In genomic region chr10:46560571-46560970, GRCm38 (mm10) we compare ENCODE assay signal across 25 mouse cellular contexts.
A peak's percentile ranks its signal among the peaks of the same experiment; 100 is the strongest.
DNase-seq lines count a peak whose midpoint lies in the region; ATAC-seq and TF ChIP-seq lines count a peak whose summit lies in the region.
"Had no signal": no experiment of that assay in that cellular context is flagged by ENCODE, and none has a peak within 500 bp of the region (broad histone marks: within the 10 kb centered on the region; RNA-seq: fewer than 3 reads in every experiment).

No protein-coding gene starts in this region.

- H3K4me3 ChIP-seq in forebrain, embryonic 14.5 days (ENCODE audit: low read depth, low read length): no peak overlapping the region
- no peak overlapping the region for H3K4me3 ChIP-seq in forebrain, embryonic 12.5 days (replicated peaks)
- no peak overlapping the region for H3K4me3 ChIP-seq in liver, adult 2 months (ENCODE audit: insufficient read depth, low read depth, low read length)
- H3K4me3 ChIP-seq in liver, embryonic 12.5 days: no peak overlapping the region
- H3K4me3 ChIP-seq: left cerebral cortex, adult 2 months; liver, embryonic 13.5 days; midbrain, embryonic 12.5 days; neural tube, embryonic 12.5 days; stomach, embryonic 15.5 days had no signal

- ATAC-seq in forebrain, embryonic 14.5 days: no peak
- ATAC-seq in forebrain, embryonic 12.5 days (ENCODE audit: low FRiP score): no peak
- ATAC-seq in liver, embryonic 12.5 days: no peak
- ATAC-seq: activated CD4-positive, CD25-positive, alpha-beta regulatory T cell, adult 4 months had no signal

- no peaks in the 10 kb centered on the region for H3K36me3 ChIP-seq in forebrain, embryonic 14.5 days (ENCODE audit: control insufficient read depth, insufficient read depth, low read length)
- no peaks in the 10 kb centered on the region for H3K36me3 ChIP-seq in forebrain, embryonic 12.5 days (replicated peaks)
- H3K36me3 ChIP-seq in liver, adult 2 months (ENCODE audit: control insufficient read depth, insufficient read depth, low read length): no peaks in the 10 kb centered on the region
- no peaks in the 10 kb centered on the region for H3K36me3 ChIP-seq in liver, embryonic 12.5 days
- H3K36me3 ChIP-seq: liver, embryonic 13.5 days; midbrain, embryonic 12.5 days; neural tube, embryonic 12.5 days; stomach, embryonic 15.5 days had no signal

- H3K4me1 ChIP-seq in forebrain, embryonic 14.5 days (ENCODE audit: control insufficient read depth, insufficient read depth, low read length): no peaks in the 10 kb centered on the region
- H3K4me1 ChIP-seq in forebrain, embryonic 12.5 days: no peaks in the 10 kb centered on the region
- H3K4me1 ChIP-seq in liver, adult 2 months (ENCODE audit: control insufficient read depth, insufficient read depth, low read length): no peaks in the 10 kb centered on the region
- no peaks in the 10 kb centered on the region for H3K4me1 ChIP-seq in liver, embryonic 12.5 days
- H3K4me1 ChIP-seq: liver, embryonic 13.5 days; midbrain, embryonic 12.5 days; neural tube, embryonic 12.5 days; stomach, embryonic 15.5 days had no signal

- no peak overlapping the region for H3K27ac ChIP-seq in forebrain, embryonic 14.5 days (ENCODE audit: low read depth, low read length)
- no peak overlapping the region for H3K27ac ChIP-seq in forebrain, embryonic 12.5 days
- no peak overlapping the region for H3K27ac ChIP-seq in liver, adult 2 months (replicated peaks; ENCODE audit: insufficient read depth, low read depth, low read length)
- H3K27ac ChIP-seq in liver, embryonic 12.5 days: no peak overlapping the region
- H3K27ac ChIP-seq: left cerebral cortex, adult 2 months; liver, embryonic 13.5 days; midbrain, embryonic 12.5 days; neural tube, embryonic 12.5 days; stomach, embryonic 15.5 days had no signal

- 37% methylated on average over 1 of the region's 1 CpGs for WGBS in forebrain, embryonic 14.5 days
- 31% methylated on average over 1 of the region's 1 CpGs for WGBS in forebrain, embryonic 12.5 days
- WGBS in liver, adult 2 months: 82% methylated on average over 1 of the region's 1 CpGs
- WGBS in liver, embryonic 12.5 days (ENCODE audit: insufficient replicate concordance): 54% methylated on average over 1 of the region's 1 CpGs

- no peaks in the 10 kb centered on the region for H3K9me3 ChIP-seq in forebrain, embryonic 14.5 days (replicated peaks; ENCODE audit: control insufficient read depth, low read length)
- no peaks in the 10 kb centered on the region for H3K9me3 ChIP-seq in forebrain, embryonic 12.5 days
- H3K9me3 ChIP-seq in liver, embryonic 12.5 days (replicated peaks): no peaks in the 10 kb centered on the region
- H3K9me3 ChIP-seq: liver, embryonic 13.5 days; midbrain, embryonic 12.5 days; neural tube, embryonic 12.5 days; stomach, embryonic 15.5 days had no signal

- DNase-seq in forebrain, embryonic 14.5 days (ENCODE audit: low spot score): peak; percentile 1
- DNase-seq in liver, adult 2 months (ENCODE audit: extremely low read depth, low read depth, low spot score): peak; percentile 12
- DNase-seq in retina, postnatal 1 day: peak; percentile 8
- no peak for DNase-seq in retina, embryonic 14.5 days (ENCODE audit: low spot score)
- no peak for DNase-seq in spleen, adult 12 weeks (ENCODE audit: low spot score)
- DNase-seq: adrenal gland, postnatal 14 days; cerebellum, postnatal 36 days; forebrain, postnatal 0 days; gastrocnemius, postnatal 14 days; heart, adult 11 months; kidney, adult 8-10 months; kidney, postnatal 10 days; liver, embryonic 13.5 days; lung, adult 2 months; right cerebral cortex, postnatal 4 days; thymus, adult 18-20 months; thymus, postnatal 36 days had no signal

- H3K4me2 ChIP-seq in forebrain, embryonic 14.5 days (ENCODE audit: low read length): no peak overlapping the region
- no peak overlapping the region for H3K4me2 ChIP-seq in forebrain, embryonic 12.5 days
- no peak overlapping the region for H3K4me2 ChIP-seq in liver, embryonic 12.5 days
- H3K4me2 ChIP-seq: heart, embryonic 11.5 days; liver, embryonic 13.5 days; midbrain, embryonic 12.5 days; neural tube, embryonic 12.5 days; stomach, embryonic 15.5 days had no signal

- no peaks in the 10 kb centered on the region for H3K79me2 ChIP-seq in liver, adult 2 months (ENCODE audit: control insufficient read depth, insufficient read depth, low read length)

- TF ChIP-seq CTCF in liver, adult 2 months (IDR thresholded peaks at IDR 0.05; ENCODE audit: low read depth, low read length): no peak

- no peak overlapping the region for H3K9ac ChIP-seq in forebrain, embryonic 14.5 days (ENCODE audit: low read length)
- H3K9ac ChIP-seq in forebrain, embryonic 12.5 days: no peak overlapping the region
- no peak overlapping the region for H3K9ac ChIP-seq in liver, adult 2 months (ENCODE audit: low read depth, low read length)
- no peak overlapping the region for H3K9ac ChIP-seq in liver, embryonic 12.5 days
- H3K9ac ChIP-seq: forebrain, postnatal 0 days; liver, embryonic 13.5 days; midbrain, embryonic 12.5 days; neural tube, embryonic 12.5 days; stomach, embryonic 15.5 days had no signal

- no peaks in the 10 kb centered on the region for H3K27me3 ChIP-seq in forebrain, embryonic 14.5 days (replicated peaks; ENCODE audit: control insufficient read depth, insufficient read depth, low read length)
- no peaks in the 10 kb centered on the region for H3K27me3 ChIP-seq in forebrain, embryonic 12.5 days
- H3K27me3 ChIP-seq in liver, adult 2 months (ENCODE audit: control insufficient read depth, insufficient read depth, low read length): no peaks in the 10 kb centered on the region
- no peaks in the 10 kb centered on the region for H3K27me3 ChIP-seq in liver, embryonic 12.5 days (replicated peaks)
- H3K27me3 ChIP-seq: liver, embryonic 13.5 days; midbrain, embryonic 12.5 days; neural tube, embryonic 12.5 days; stomach, embryonic 15.5 days had no signal

- no peak for TF ChIP-seq POLR2A in liver, adult 2 months (IDR thresholded peaks at IDR 0.05; ENCODE audit: extremely low read depth, insufficient read depth, low read length)

Comparison
In these comparisons a context has a peak if more than half of its experiments do, and no peak if none do; other contexts are left out.
1. DNase-seq: peak in forebrain, embryonic 14.5 days (single experiment), liver, adult 2 months (single experiment) and retina, postnatal 1 day (single experiment); none in retina, embryonic 14.5 days (single experiment) and spleen, adult 12 weeks (single experiment).